10 mouse cellular contexts compared by ENCODE assay signal in the genomic region with DNA sequence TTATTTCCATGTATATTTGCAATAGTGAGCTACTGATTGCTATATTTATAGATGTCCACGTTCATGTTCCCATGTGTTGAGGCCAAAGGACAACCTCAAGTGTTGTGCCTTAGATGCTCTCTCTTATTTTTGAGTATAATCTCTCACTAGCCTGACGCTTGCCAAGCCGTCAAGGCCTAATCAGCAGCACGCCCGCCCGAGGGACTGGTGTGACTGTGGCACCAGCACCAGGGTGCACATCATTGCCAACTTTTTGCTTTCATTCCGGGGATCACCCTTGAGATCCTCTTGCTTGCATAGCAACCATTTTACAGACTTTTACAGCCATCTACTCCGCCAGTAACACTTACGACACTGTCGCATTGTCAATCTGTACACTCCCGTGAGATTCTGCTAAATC.
"Had no signal": no experiment of that assay in that cellular context is flagged by ENCODE, and none has a peak within 500 bp of the region (broad histone marks: within the 10 kb centered on the region; RNA-seq: fewer than 3 reads in every experiment).

No protein-coding gene starts in this region.

- H3K9ac ChIP-seq: limb, embryonic 12.5 days; liver, embryonic 14.5 days; midbrain, embryonic 13.5 days had no signal

- H3K4me2 ChIP-seq: limb, embryonic 12.5 days; midbrain, embryonic 13.5 days had no signal

- ATAC-seq: midbrain, embryonic 13.5 days had no signal

- H3K27me3 ChIP-seq: limb, embryonic 12.5 days; midbrain, embryonic 13.5 days had no signal

- H3K4me1 ChIP-seq: limb, embryonic 12.5 days had no signal

- H3K4me3 ChIP-seq: left cerebral cortex, adult 2 months; limb, embryonic 12.5 days; midbrain, embryonic 13.5 days had no signal

- H3K36me3 ChIP-seq: limb, embryonic 12.5 days; midbrain, embryonic 13.5 days had no signal

- H3K27ac ChIP-seq: left cerebral cortex, adult 2 months; limb, embryonic 12.5 days; liver, embryonic 14.5 days; midbrain, embryonic 13.5 days had no signal

- DNase-seq: kidney, postnatal 25 days; liver; lung, adult 18-20 months; lung, postnatal 36 days; right cerebral cortex, postnatal 14 days; thymus, postnatal 36 days had no signal

- H3K9me3 ChIP-seq: limb, embryonic 12.5 days; midbrain, embryonic 13.5 days had no signal
